Mouse (Mus musculus) CH12.LX (cell line): ENCODE results near the gene Pcsk6.

ENCODE experiments used
- CTCF ChIP-seq, 2 experiments: IDR thresholded peaks in 1 of 2; conservative IDR thresholded peaks in 1 of 2; 2 replicates each; pipeline ENCODE4 v1.5.1; 2011 to 2012; ENCODE audit warnings: low read depth in 2 of 2, low read length in 2 of 2, improper control_type of control experiment in 1 of 2, inconsistent platforms in 1 of 2, mild to moderate bottlenecking in 1 of 2, moderate library complexity in 1 of 2
- GABPA ChIP-seq: IDR thresholded peaks from 2 replicates; pipeline ENCODE4 v1.6.1; 2012; ENCODE audit warnings: low read depth, low read length, improper control_type of control experiment, inconsistent platforms; ENCODE audit not compliant: insufficient replicate concordance
- HCFC1 ChIP-seq: IDR thresholded peaks from 2 replicates; pipeline ENCODE4 v1.6.1; 2012; ENCODE audit warnings: low read depth, mild to moderate bottlenecking, inconsistent platforms, low read length, improper control_type of control experiment
- MAX ChIP-seq: IDR thresholded peaks from 2 replicates; pipeline ENCODE4 v1.6.1; 2011; ENCODE audit warnings: low read length, improper control_type of control experiment
- NRF1 ChIP-seq: IDR thresholded peaks from 2 replicates; pipeline ENCODE4 v1.6.1; 2014; ENCODE audit warnings: low read depth, mild to moderate bottlenecking, inconsistent platforms, low read length, improper control_type of control experiment, moderate library complexity
- POLR2A ChIP-seq: IDR thresholded peaks from 2 replicates; pipeline ENCODE4 v1.6.1; 2011; ENCODE audit warnings: low read depth, mild to moderate bottlenecking, improper control_type of control experiment, low read length
- TCF12 ChIP-seq: IDR thresholded peaks from 2 replicates; pipeline ENCODE4 v1.6.1; 2014; ENCODE audit warnings: low read depth, mild to moderate bottlenecking, inconsistent platforms, low read length, improper control_type of control experiment
- USF2 ChIP-seq: conservative IDR thresholded peaks from 2 replicates; pipeline ENCODE4 v1.6.1; 2011; ENCODE audit warnings: low read depth, low read length, improper control_type of control experiment
- ZC3H11A ChIP-seq: IDR thresholded peaks from 2 replicates; pipeline ENCODE4 v1.6.1; 2012; ENCODE audit warnings: low read depth, mild to moderate bottlenecking, inconsistent platforms, low read length, improper control_type of control experiment
- ZNF384 ChIP-seq: IDR thresholded peaks from 2 replicates; pipeline ENCODE4 v1.6.1; 2012; ENCODE audit warnings: low read depth, low read length, improper control_type of control experiment, inconsistent platforms

DNA sequence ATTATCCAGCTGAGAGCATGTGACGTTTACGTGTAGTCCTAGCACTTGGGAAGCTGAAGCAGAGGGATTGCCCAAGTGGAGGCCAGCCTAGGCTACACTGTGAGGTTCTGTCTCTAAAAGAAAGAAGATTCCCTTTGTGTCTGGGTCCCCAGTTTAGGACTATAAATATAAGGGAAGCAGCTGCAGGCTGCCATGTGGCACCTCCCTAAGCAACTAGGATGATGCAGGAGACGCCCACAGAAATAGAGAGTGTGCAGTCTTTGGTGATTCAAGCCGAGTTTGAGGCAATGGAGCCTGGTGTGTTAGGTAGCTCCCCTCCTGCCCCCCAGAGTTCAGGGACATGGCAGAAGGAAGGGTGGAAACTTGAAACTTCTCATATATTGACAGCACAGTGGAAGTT lies 226.1 kb downstream of the Pcsk6 start:
- TF ChIP-seq TCF12 (no peak), ZNF384 (no peak), ZC3H11A (no peak), CTCF (conservative IDR thresholded peaks at IDR 0.05 in 1 of 2, IDR thresholded peaks at IDR 0.05 in 1 of 2; ENCODE audit: low read depth in 2 of 2, low read length in 2 of 2) (no peak), HCFC1 (no peak), POLR2A (no peak), USF2 (no peak), GABPA (no peak), MAX (no peak), NRF1 (no peak)
